Mouse (Mus musculus) lung, embryonic 14.5 days (tissue): ENCODE data around the gene Camta1. TPM values are rescaled to one million over a fixed set of nuclear protein-coding genes. Genes with fewer than 3 reads are reported as not detected.

Source experiments
- ATAC-seq: fragments of 200-750 bp; cut with Nextera tagmentation; 2 replicates; pipeline ENCODE4 v1.8.0; 2017; ENCODE audit warnings: mild to moderate bottlenecking, moderate TSS enrichment, moderate library complexity; ENCODE audit not compliant: insufficient read depth
- DNase-seq: peaks from one replicate; pipeline ENCODE4 v3.0.0-alpha.2; 2015
- H3K27ac ChIP-seq: fragments of 300-500 bp; sonication (generic); 2 replicates; pipeline ENCODE4 v1.5.1; 2014; ENCODE audit warnings: low read depth, mild to moderate bottlenecking, moderate library complexity
- H3K27me3 ChIP-seq: fragments of 300-500 bp; sonication (generic); 2 replicates; pipeline ENCODE4 v1.6.1; 2014; ENCODE audit warnings: low read length, control low read depth; ENCODE audit not compliant: insufficient read depth
- H3K36me3 ChIP-seq: fragments of 300-500 bp; sonication (generic); 2 replicates; pipeline ENCODE4 v1.6.1; 2014; ENCODE audit warnings: control low read depth; ENCODE audit not compliant: insufficient read depth
- H3K4me1 ChIP-seq: fragments of 300-500 bp; sonication (generic); 2 replicates; pipeline ENCODE4 v1.6.1; 2014; ENCODE audit warnings: antibody characterized with exemption, control low read depth; ENCODE audit not compliant: insufficient read depth
- H3K4me2 ChIP-seq: fragments of 300-500 bp; sonication (generic); 2 replicates; pipeline ENCODE4 v1.6.1; 2014; ENCODE audit warnings: mild to moderate bottlenecking
- H3K4me3 ChIP-seq: fragments of 300-500 bp; sonication (generic); 2 replicates; pipeline ENCODE4 v1.5.1; 2014; ENCODE audit warnings: low read depth, low read length
- H3K9ac ChIP-seq: fragments of 300-500 bp; sonication (generic); 2 replicates; pipeline ENCODE4 v1.6.1; 2014
- H3K9me3 ChIP-seq: fragments of 300-500 bp; sonication (generic); 2 replicates; pipeline ENCODE4 v1.6.1; 2016; ENCODE audit warnings: low read depth, low read length, control low read depth
- CTCF ChIP-seq: IDR thresholded peaks from 2 replicates; pipeline ENCODE4 v1.5.1; 2016; ENCODE audit warnings: antibody characterized with exemption, low read depth
- WGBS: fragments of 180-500 bp; shearing (Covaris S2); extraction: QIAGEN DNeasy Blood & Tissue Kit; methylation state at CpG from one replicate; pipeline ENCODE4 v1.1.7; 2014; 5-methylcytosine and 5-hydroxymethylcytosine counted together
- polyA plus RNA-seq: library from polyadenylated mRNA; unstranded; fragments of >200 nt; fragmentation: Nextera tagmentation; extraction: Ambion mirVana; gene quantifications from 2 replicates; pipeline ENCODE4 v1.2.1, GENCODE M21; 2014

Gene Camta1
- polyA plus RNA-seq, 1 experiment from 2014 or later, result 87.5 TPM

- Histone ChIP-seq H3K27me3 (no peaks in the 10 kb centered on the region), H3K9me3 (no peaks in the 10 kb centered on the region), H3K36me3 (no peaks in the 10 kb centered on the region), H3K4me3 (no peak overlapping the region), H3K4me2 (no peak overlapping the region), H3K9ac (no peak overlapping the region), H3K27ac (no peak overlapping the region), H3K4me1 (no peaks in the 10 kb centered on the region)
- WGBS, result 41% methylated on average over 23 of the region's 23 CpGs
- DNase-seq (peak; percentile 74), ATAC-seq (no peak)
- peak; percentile 92 for TF ChIP-seq CTCF
These were observed 526.5 kb downstream of the Camta1 start for GRCm38 (mm10) chr4:151334951-151335742.

- H3K27ac ChIP-seq, result no peak overlapping the region
- no peaks in the 10 kb centered on the region for H3K9me3 ChIP-seq
- H3K4me1 ChIP-seq, result no peaks in the 10 kb centered on the region
- no peak for TF ChIP-seq CTCF
- no peak for ATAC-seq
- DNase-seq, result no peak
- no peaks in the 10 kb centered on the region for H3K27me3 ChIP-seq
- no peak overlapping the region for H3K4me2 ChIP-seq
- no peaks in the 10 kb centered on the region for H3K36me3 ChIP-seq
- no peak overlapping the region for H3K4me3 ChIP-seq
- no peak overlapping the region for H3K9ac ChIP-seq
- 76% methylated on average over 19 of the region's 19 CpGs for WGBS
These were observed 529.4 kb downstream of the Camta1 start for GRCm38 (mm10) chr4:151332074-151332849.

- no peaks in the 10 kb centered on the region for H3K27me3 ChIP-seq
- peak; percentile 39; the same call in 1 of the 2 replicates for TF ChIP-seq CTCF
- ATAC-seq (no peak), DNase-seq (peak; percentile 21)
- no peak overlapping the region for H3K4me2 ChIP-seq
- no peaks in the 10 kb centered on the region for H3K36me3 ChIP-seq
- H3K27ac ChIP-seq, result no peak overlapping the region
- 60% methylated on average over 8 of the region's 8 CpGs for WGBS
- H3K9me3 ChIP-seq, result no peaks in the 10 kb centered on the region
- no peak overlapping the region for H3K9ac ChIP-seq
- no peak overlapping the region for H3K4me3 ChIP-seq
- H3K4me1 ChIP-seq, result no peaks in the 10 kb centered on the region
These were observed 530.7 kb downstream of the Camta1 start for GRCm38 (mm10) chr4:151330983-151331382.

GRCm38 (mm10) chr4:151328071-151328470, 533.6 kb downstream of the Camta1 start:
- Histone ChIP-seq H3K4me1 (no peaks in the 10 kb centered on the region), H3K4me3 (no peak overlapping the region), H3K27me3 (no peaks in the 10 kb centered on the region), H3K4me2 (no peak overlapping the region), H3K9me3 (no peaks in the 10 kb centered on the region), H3K27ac (no peak overlapping the region), H3K36me3 (no peaks in the 10 kb centered on the region), H3K9ac (no peak overlapping the region)
- ATAC-seq (no peak), DNase-seq (no peak)
- WGBS, result 71% methylated on average over 6 of the region's 6 CpGs
- no peak for TF ChIP-seq CTCF

GRCm38 (mm10) chr4:151326971-151327686, 534.5 kb downstream of the Camta1 start:
- H3K9me3 ChIP-seq, result no peaks in the 10 kb centered on the region
- no peaks in the 10 kb centered on the region for H3K4me1 ChIP-seq
- 87% methylated on average over 8 of the region's 8 CpGs for whole genome bisulfite sequencing
- no peak for ATAC-seq
- no peak overlapping the region for H3K4me2 ChIP-seq
- no peak overlapping the region for H3K4me3 ChIP-seq
- H3K36me3 ChIP-seq, result no peaks in the 10 kb centered on the region
- no peak overlapping the region for H3K9ac ChIP-seq
- no peak for TF ChIP-seq CTCF
- DNase-seq, result no peak
- H3K27me3 ChIP-seq, result no peaks in the 10 kb centered on the region
- H3K27ac ChIP-seq, result no peak overlapping the region

GRCm38 (mm10) chr4:151316428-151316827, 545.2 kb downstream of the Camta1 start:
- no peak for ATAC-seq
- Histone ChIP-seq H3K36me3 (no peaks in the 10 kb centered on the region), H3K4me1 (no peaks in the 10 kb centered on the region), H3K4me2 (no peak overlapping the region), H3K27me3 (no peaks in the 10 kb centered on the region), H3K4me3 (no peak overlapping the region), H3K27ac (no peak overlapping the region), H3K9me3 (no peaks in the 10 kb centered on the region), H3K9ac (no peak overlapping the region)
- WGBS, result 82% methylated on average over 10 of the region's 10 CpGs
- TF ChIP-seq CTCF, result no peak
- no peak for DNase-seq

GRCm38 (mm10) chr4:151315726-151316125, 546.0 kb downstream of the Camta1 start:
- no peak overlapping the region for H3K4me3 ChIP-seq
- ATAC-seq (no peak), DNase-seq (no peak)
- H3K4me1 ChIP-seq, result no peaks in the 10 kb centered on the region
- no peak overlapping the region for H3K4me2 ChIP-seq
- H3K27me3 ChIP-seq, result no peaks in the 10 kb centered on the region
- no peaks in the 10 kb centered on the region for H3K9me3 ChIP-seq
- H3K9ac ChIP-seq, result no peak overlapping the region
- no peak for TF ChIP-seq CTCF
- 55% methylated on average over 10 of the region's 10 CpGs for WGBS
- no peak overlapping the region for H3K27ac ChIP-seq
- no peaks in the 10 kb centered on the region for H3K36me3 ChIP-seq
